Mouse (Mus musculus): ENCODE measurements around the gene Fam168a.

Fam168a gene

GRCm38 (mm10) chr7:100875822-100876221 is 169.4 kb downstream of the Fam168a start:
- no peaks in the 10 kb centered on the region for H3K9me3 ChIP-seq (ENCODE audit: low read length)
- no peaks in the 10 kb centered on the region for H3K27me3 ChIP-seq (ENCODE audit: insufficient read depth, low read length)
- peaks cover 30% of the 10 kb centered on the region for H3K4me1 ChIP-seq (replicated peaks; ENCODE audit: low read depth, low read length)
- no peak overlapping the region for H3K4me3 ChIP-seq (replicated peaks; ENCODE audit: low read length)
- TF ChIP-seq NANOG (IDR thresholded peaks at IDR 0.05; ENCODE audit: borderline replicate concordance, low read length) (no peak), POU5F1 (IDR thresholded peaks at IDR 0.05; ENCODE audit: borderline replicate concordance, low read length) (no peak), CTCF (conservative IDR thresholded peaks at IDR 0.05; ENCODE audit: low read length) (no peak)
- H3K36me3 ChIP-seq (ENCODE audit: insufficient read depth, low read length), result peaks cover 63% of the 10 kb centered on the region

- TF ChIP-seq POU5F1 (IDR thresholded peaks at IDR 0.05; ENCODE audit: borderline replicate concordance, low read length) (no peak), CTCF (conservative IDR thresholded peaks at IDR 0.05; ENCODE audit: low read length) (no peak), NANOG (IDR thresholded peaks at IDR 0.05; ENCODE audit: borderline replicate concordance, low read length) (no peak)
- H3K27me3 ChIP-seq (ENCODE audit: insufficient read depth, low read length), result no peaks in the 10 kb centered on the region
- H3K9me3 ChIP-seq (ENCODE audit: low read length), result no peaks in the 10 kb centered on the region
These were observed 169.9 kb downstream of the Fam168a start for GRCm38 (mm10) chr7:100876293-100876692.

GRCm38 (mm10) chr7:100876771-100877170 is 170.3 kb downstream of the Fam168a start:
- Histone ChIP-seq H3K4me3 (replicated peaks; ENCODE audit: low read length) (no peak overlapping the region), H3K9me3 (ENCODE audit: low read length) (no peaks in the 10 kb centered on the region), H3K4me1 (replicated peaks; ENCODE audit: low read depth, low read length) (peaks cover 35% of the 10 kb centered on the region), H3K27me3 (ENCODE audit: insufficient read depth, low read length) (no peaks in the 10 kb centered on the region), H3K36me3 (ENCODE audit: insufficient read depth, low read length) (peaks cover 67% of the 10 kb centered on the region)
- TF ChIP-seq CTCF (conservative IDR thresholded peaks at IDR 0.05; ENCODE audit: low read length) (no peak), NANOG (IDR thresholded peaks at IDR 0.05; ENCODE audit: borderline replicate concordance, low read length) (no peak), POU5F1 (IDR thresholded peaks at IDR 0.05; ENCODE audit: borderline replicate concordance, low read length) (no peak)

More at GRCm38 (mm10) chr7:100876293-100876692, 169.9 kb downstream of the Fam168a start:
- Histone ChIP-seq H3K4me1 (replicated peaks; ENCODE audit: low read depth, low read length) (peaks cover 34% of the 10 kb centered on the region), H3K4me3 (replicated peaks; ENCODE audit: low read length) (no peak overlapping the region), H3K36me3 (ENCODE audit: insufficient read depth, low read length) (peaks cover 67% of the 10 kb centered on the region)

GRCm38 (mm10) chr7:100879595-100879994 is 173.2 kb downstream of the Fam168a start:
- H3K4me1 ChIP-seq (replicated peaks; ENCODE audit: low read depth, low read length), result peaks cover 43% of the 10 kb centered on the region
- peak overlapping the region; percentile 74 for H3K4me3 ChIP-seq (replicated peaks; ENCODE audit: low read length)
- H3K9me3 ChIP-seq (ENCODE audit: low read length), result no peaks in the 10 kb centered on the region
- no peaks in the 10 kb centered on the region for H3K27me3 ChIP-seq (ENCODE audit: insufficient read depth, low read length)
- no peak for TF ChIP-seq POU5F1 (IDR thresholded peaks at IDR 0.05; ENCODE audit: borderline replicate concordance, low read length)
- peak; percentile 54 for TF ChIP-seq CTCF (conservative IDR thresholded peaks at IDR 0.05; ENCODE audit: low read length)
- H3K36me3 ChIP-seq (ENCODE audit: insufficient read depth, low read length), result peaks cover 71% of the 10 kb centered on the region

- no peaks in the 10 kb centered on the region for H3K9me3 ChIP-seq (ENCODE audit: low read length)
- TF ChIP-seq POU5F1 (IDR thresholded peaks at IDR 0.05; ENCODE audit: borderline replicate concordance, low read length) (no peak), CTCF (conservative IDR thresholded peaks at IDR 0.05; ENCODE audit: low read length) (no peak), NANOG (IDR thresholded peaks at IDR 0.05; ENCODE audit: borderline replicate concordance, low read length) (no peak)
- H3K36me3 ChIP-seq (ENCODE audit: insufficient read depth, low read length), result peaks cover 70% of the 10 kb centered on the region
These were observed 175.1 kb downstream of the Fam168a start for GRCm38 (mm10) chr7:100881531-100881930.

GRCm38 (mm10) chr7:100881950-100882349 is 175.5 kb downstream of the Fam168a start:
- H3K4me3 ChIP-seq (replicated peaks; ENCODE audit: low read length), result no peak overlapping the region
- H3K4me1 ChIP-seq (replicated peaks; ENCODE audit: low read depth, low read length), result peaks cover 40% of the 10 kb centered on the region
- no peak for TF ChIP-seq POU5F1 (IDR thresholded peaks at IDR 0.05; ENCODE audit: borderline replicate concordance, low read length)
- TF ChIP-seq CTCF (conservative IDR thresholded peaks at IDR 0.05; ENCODE audit: low read length), result no peak
- no peak for TF ChIP-seq NANOG (IDR thresholded peaks at IDR 0.05; ENCODE audit: borderline replicate concordance, low read length)
- no peaks in the 10 kb centered on the region for H3K27me3 ChIP-seq (ENCODE audit: insufficient read depth, low read length)
- H3K36me3 ChIP-seq (ENCODE audit: insufficient read depth, low read length), result peaks cover 66% of the 10 kb centered on the region
- no peaks in the 10 kb centered on the region for H3K9me3 ChIP-seq (ENCODE audit: low read length)

More at GRCm38 (mm10) chr7:100881531-100881930, 175.1 kb downstream of the Fam168a start:
- Histone ChIP-seq H3K4me3 (replicated peaks; ENCODE audit: low read length) (no peak overlapping the region), H3K4me1 (replicated peaks; ENCODE audit: low read depth, low read length) (peaks cover 43% of the 10 kb centered on the region), H3K27me3 (ENCODE audit: insufficient read depth, low read length) (no peaks in the 10 kb centered on the region)

- peaks cover 35% of the 10 kb centered on the region for H3K4me1 ChIP-seq (replicated peaks; ENCODE audit: low read depth, low read length)
- H3K27me3 ChIP-seq (ENCODE audit: insufficient read depth, low read length), result no peaks in the 10 kb centered on the region
- peaks cover 57% of the 10 kb centered on the region for H3K36me3 ChIP-seq (ENCODE audit: insufficient read depth, low read length)
- TF ChIP-seq POU5F1 (IDR thresholded peaks at IDR 0.05; ENCODE audit: borderline replicate concordance, low read length), result no peak
- no peak for TF ChIP-seq NANOG (IDR thresholded peaks at IDR 0.05; ENCODE audit: borderline replicate concordance, low read length)
- no peak for TF ChIP-seq CTCF (conservative IDR thresholded peaks at IDR 0.05; ENCODE audit: low read length)
- H3K9me3 ChIP-seq (ENCODE audit: low read length), result no peaks in the 10 kb centered on the region
- H3K4me3 ChIP-seq (replicated peaks; ENCODE audit: low read length), result no peak overlapping the region
These were observed 178.0 kb downstream of the Fam168a start for GRCm38 (mm10) chr7:100884460-100884859.

- Histone ChIP-seq H3K4me1 (replicated peaks; ENCODE audit: low read depth, low read length) (peaks cover 35% of the 10 kb centered on the region), H3K4me3 (replicated peaks; ENCODE audit: low read length) (no peak overlapping the region), H3K9me3 (ENCODE audit: low read length) (no peaks in the 10 kb centered on the region), H3K36me3 (ENCODE audit: insufficient read depth, low read length) (peaks cover 64% of the 10 kb centered on the region), H3K27me3 (ENCODE audit: insufficient read depth, low read length) (no peaks in the 10 kb centered on the region)
- TF ChIP-seq CTCF (conservative IDR thresholded peaks at IDR 0.05; ENCODE audit: low read length), result peak; percentile 92
- no peak for TF ChIP-seq NANOG (IDR thresholded peaks at IDR 0.05; ENCODE audit: borderline replicate concordance, low read length)
These were observed 180.1 kb downstream of the Fam168a start for GRCm38 (mm10) chr7:100886535-100886934.

Measured in E14TG2a.4 (cell line).